Mouse (Mus musculus): Measurements from ENCODE around the gene Elovl6. TPM values are rescaled to one million over a fixed set of nuclear protein-coding genes. Genes with fewer than 3 reads are reported as not detected.
A peak's percentile ranks its signal among the peaks of the same experiment; 100 is the strongest.

Gene Elovl6
- polyA plus RNA-seq, 1 experiment from 2014 or later: 34.2 TPM

- WGBS: 84% methylated on average over 3 of the region's 3 CpGs
- no peak overlapping the region for H3K4me3 ChIP-seq (replicated peaks; ENCODE audit: low read depth, low read length)
- no peak overlapping the region for H3K27ac ChIP-seq
- no peak for ATAC-seq (replicated peaks; ENCODE audit: low FRiP score, low read depth)
- no peaks in the 10 kb centered on the region for H3K36me3 ChIP-seq (ENCODE audit: insufficient read depth, low read length)
- no peaks in the 10 kb centered on the region for H3K9me3 ChIP-seq (replicated peaks; ENCODE audit: low read length)
- H3K4me2 ChIP-seq (ENCODE audit: low read length): no peak overlapping the region
- no peak overlapping the region for H3K9ac ChIP-seq (ENCODE audit: low read depth, low read length)
- H3K27me3 ChIP-seq (ENCODE audit: insufficient read depth, low read length): no peaks in the 10 kb centered on the region
- TF ChIP-seq CTCF (IDR thresholded peaks at IDR 0.05; ENCODE audit: low read depth): no peak
- H3K4me1 ChIP-seq (replicated peaks; ENCODE audit: insufficient read depth, low read length): 0 out of 2 replicates have a peak, but pooled peaks cover 4% of the 10 kb centered on the region
- DNase-seq (ENCODE audit: low spot score): no peak
These were observed 5.1 kb upstream of the Elovl6 start for GRCm38 (mm10) chr3:129527046-129527445.

- DNase-seq (ENCODE audit: low spot score) (no peak), ATAC-seq (replicated peaks; ENCODE audit: low FRiP score, low read depth) (no peak)
- Histone ChIP-seq H3K4me3 (replicated peaks; ENCODE audit: low read depth, low read length) (no peak overlapping the region), H3K27me3 (ENCODE audit: insufficient read depth, low read length) (no peaks in the 10 kb centered on the region), H3K4me2 (ENCODE audit: low read length) (no peak overlapping the region), H3K36me3 (ENCODE audit: insufficient read depth, low read length) (no peaks in the 10 kb centered on the region), H3K4me1 (replicated peaks; ENCODE audit: insufficient read depth, low read length) (0 out of 2 replicates have a peak, but pooled peaks cover 4% of the 10 kb centered on the region), H3K9me3 (replicated peaks; ENCODE audit: low read length) (no peaks in the 10 kb centered on the region), H3K27ac (no peak overlapping the region), H3K9ac (ENCODE audit: low read depth, low read length) (no peak overlapping the region)
- peak; percentile 36 for TF ChIP-seq CTCF (IDR thresholded peaks at IDR 0.05; ENCODE audit: low read depth)
- 75% methylated on average over 3 of the region's 3 CpGs for WGBS
These were observed 2.8 kb upstream of the Elovl6 start for GRCm38 (mm10) chr3:129529311-129529710.

GRCm38 (mm10) chr3:129530461-129530860 is 1.7 kb upstream of the Elovl6 start:
- H3K4me1 ChIP-seq (replicated peaks; ENCODE audit: insufficient read depth, low read length): peaks cover 14% of the 10 kb centered on the region
- no peaks in the 10 kb centered on the region for H3K9me3 ChIP-seq (replicated peaks; ENCODE audit: low read length)
- no peak overlapping the region for H3K9ac ChIP-seq (ENCODE audit: low read depth, low read length)
- TF ChIP-seq CTCF (IDR thresholded peaks at IDR 0.05; ENCODE audit: low read depth): no peak
- H3K4me3 ChIP-seq (replicated peaks; ENCODE audit: low read depth, low read length): no peak overlapping the region
- no peak overlapping the region for H3K4me2 ChIP-seq (ENCODE audit: low read length)
- no peak for DNase-seq (ENCODE audit: low spot score)
- ATAC-seq (replicated peaks; ENCODE audit: low FRiP score, low read depth): no peak
- WGBS: 99% methylated on average over 6 of the region's 6 CpGs
- H3K27me3 ChIP-seq (ENCODE audit: insufficient read depth, low read length): no peaks in the 10 kb centered on the region
- H3K27ac ChIP-seq: no peak overlapping the region
- H3K36me3 ChIP-seq (ENCODE audit: insufficient read depth, low read length): no peaks in the 10 kb centered on the region

- Histone ChIP-seq H3K36me3 (ENCODE audit: insufficient read depth, low read length) (no peaks in the 10 kb centered on the region), H3K27ac (peak overlapping the region; percentile 96), H3K27me3 (ENCODE audit: insufficient read depth, low read length) (no peaks in the 10 kb centered on the region), H3K4me3 (replicated peaks; ENCODE audit: low read depth, low read length) (peak overlapping the region; percentile 87), H3K9me3 (replicated peaks; ENCODE audit: low read length) (no peaks in the 10 kb centered on the region), H3K9ac (ENCODE audit: low read depth, low read length) (peak overlapping the region; percentile 94), H3K4me1 (replicated peaks; ENCODE audit: insufficient read depth, low read length) (peaks cover 20% of the 10 kb centered on the region), H3K4me2 (ENCODE audit: low read length) (peak overlapping the region; percentile 87)
- DNase-seq (ENCODE audit: low spot score): peak; percentile 87
- no peak for TF ChIP-seq CTCF (IDR thresholded peaks at IDR 0.05; ENCODE audit: low read depth)
- peak; percentile 59 for ATAC-seq (replicated peaks; ENCODE audit: low FRiP score, low read depth)
- under 1% methylated on average over 40 of the region's 40 CpGs for WGBS
These were observed 949 bp downstream of the Elovl6 start for GRCm38 (mm10) chr3:129532865-129533742.

- peak overlapping the region; percentile 96 for H3K27ac ChIP-seq
- peaks cover 20% of the 10 kb centered on the region for H3K4me1 ChIP-seq (replicated peaks; ENCODE audit: insufficient read depth, low read length)
- DNase-seq (ENCODE audit: low spot score) (peak; percentile 78), ATAC-seq (replicated peaks; ENCODE audit: low FRiP score, low read depth) (peak; percentile 52)
- H3K4me3 ChIP-seq (replicated peaks; ENCODE audit: low read depth, low read length): peak overlapping the region; percentile 87
- H3K27me3 ChIP-seq (ENCODE audit: insufficient read depth, low read length): no peaks in the 10 kb centered on the region
- WGBS: under 1% methylated on average over 67 of the region's 74 CpGs
- H3K9me3 ChIP-seq (replicated peaks; ENCODE audit: low read length): no peaks in the 10 kb centered on the region
- H3K4me2 ChIP-seq (ENCODE audit: low read length): peak overlapping the region; percentile 87
- H3K9ac ChIP-seq (ENCODE audit: low read depth, low read length): peak overlapping the region; percentile 94
- no peak for TF ChIP-seq CTCF (IDR thresholded peaks at IDR 0.05; ENCODE audit: low read depth)
- no peaks in the 10 kb centered on the region for H3K36me3 ChIP-seq (ENCODE audit: insufficient read depth, low read length)
These were observed 1.8 kb downstream of the Elovl6 start for GRCm38 (mm10) chr3:129533743-129534530.

- H3K9ac ChIP-seq (ENCODE audit: low read depth, low read length): 0 out of 2 replicates have a peak overlapping the region, but pooled peaks have one; percentile 38
- H3K4me3 ChIP-seq (replicated peaks; ENCODE audit: low read depth, low read length): no peak overlapping the region; the same call in 1 of the 2 replicates
- ATAC-seq (replicated peaks; ENCODE audit: low FRiP score, low read depth): no peak
- H3K27ac ChIP-seq: peak overlapping the region; percentile 75
- H3K9me3 ChIP-seq (replicated peaks; ENCODE audit: low read length): no peaks in the 10 kb centered on the region
- H3K4me1 ChIP-seq (replicated peaks; ENCODE audit: insufficient read depth, low read length): peaks cover 20% of the 10 kb centered on the region
- no peaks in the 10 kb centered on the region for H3K27me3 ChIP-seq (ENCODE audit: insufficient read depth, low read length)
- peak overlapping the region; percentile 87 for H3K4me2 ChIP-seq (ENCODE audit: low read length)
- DNase-seq (ENCODE audit: low spot score): no peak
- WGBS: 25% methylated on average over 6 of the region's 6 CpGs
- no peak for TF ChIP-seq CTCF (IDR thresholded peaks at IDR 0.05; ENCODE audit: low read depth)
- no peaks in the 10 kb centered on the region for H3K36me3 ChIP-seq (ENCODE audit: insufficient read depth, low read length)
These were observed 3.3 kb downstream of the Elovl6 start for GRCm38 (mm10) chr3:129535444-129535843.

All from kidney, postnatal 0 days (tissue).